Mouse (Mus musculus): ENCODE results near the gene Gm42715. TPM values are rescaled to one million over a fixed set of nuclear protein-coding genes. Genes with fewer than 3 reads are reported as not detected.
"Not testable (repeated sequence)": the region's sequence is repeated elsewhere in the genome, so short reads cannot be mapped to it uniquely, and the experiment has no call there.

The Gm42715 gene
- total RNA-seq (2015) (26.3 and 26.8 TPM in 2 replicates), total RNA-seq (2017) (4.8 and 5.9 TPM in 2 replicates)

GRCm38 (mm10) chr7:127519284-127519683 is at the start of gene Gm42715:
Gm42715 (plus strand) TSS chr7:127519584.
- ATAC-seq (replicated peaks; ENCODE audit: poor library complexity) = no peak

DNA sequence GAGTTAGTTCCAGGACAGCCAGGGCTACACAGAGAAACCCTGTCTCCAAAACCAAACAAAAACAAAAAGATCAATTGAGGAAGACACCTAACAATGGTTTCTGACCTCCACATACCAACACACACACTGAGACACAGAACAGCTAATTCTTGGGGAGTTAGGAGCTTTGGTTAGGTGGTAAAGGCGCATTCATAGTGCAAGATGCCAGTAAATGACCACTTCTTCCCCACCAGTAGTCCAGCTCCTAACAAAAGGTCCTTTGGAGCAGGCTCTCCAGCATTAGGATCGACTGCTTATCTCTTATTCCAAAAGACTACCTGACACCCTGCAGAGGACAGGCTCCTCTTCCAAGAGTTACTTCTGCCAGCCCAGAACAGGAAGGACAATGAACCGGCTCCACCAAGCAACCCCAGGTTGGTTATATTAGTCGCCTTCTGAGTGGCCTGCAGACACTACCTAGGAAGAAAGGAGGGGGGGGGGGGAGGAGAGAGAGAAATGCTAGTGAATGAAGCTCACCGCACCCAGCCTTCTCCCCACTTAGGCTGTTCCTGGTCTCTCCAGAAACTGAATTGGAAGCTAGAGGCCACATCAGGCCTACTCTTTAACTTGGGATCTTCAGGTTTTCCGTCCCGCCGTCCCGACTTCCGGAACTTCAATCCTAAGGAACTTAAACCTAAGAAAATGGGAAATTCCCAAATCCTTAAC is 49.2 kb upstream of the Gm42715 start:
- peak; percentile 12; the same call in 1 of the 2 replicates for ATAC-seq (replicated peaks; ENCODE audit: poor library complexity)

- peak; percentile 81 for ATAC-seq (replicated peaks; ENCODE audit: poor library complexity)
Measured at GRCm38 (mm10) chr7:127470743-127471645, 48.4 kb upstream of the Gm42715 start.

DNA sequence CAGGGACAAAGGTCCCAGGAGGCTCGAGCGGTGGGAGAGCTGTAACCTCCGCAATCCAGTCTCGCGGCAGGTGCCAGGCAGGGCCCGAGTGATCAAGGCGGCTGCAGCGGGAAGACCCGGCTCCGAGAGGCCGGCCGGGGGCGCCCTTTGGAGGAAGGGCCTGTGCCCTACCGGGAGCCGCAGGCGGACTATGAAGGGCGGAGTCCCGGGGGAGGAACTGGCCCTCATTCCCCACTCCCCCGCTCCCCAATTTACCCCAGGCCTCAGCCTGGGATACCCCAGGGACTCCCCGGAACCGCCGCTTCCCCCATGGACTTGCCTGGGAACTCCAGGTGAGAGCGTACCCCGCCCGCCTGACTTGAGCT is 47.8 kb upstream of the Gm42715 start:
- ATAC-seq (replicated peaks; ENCODE audit: poor library complexity) = peak; percentile 37

- no peak for ATAC-seq (replicated peaks; ENCODE audit: poor library complexity)
Measured at GRCm38 (mm10) chr7:127472060-127472459, 47.3 kb upstream of the Gm42715 start.

DNA sequence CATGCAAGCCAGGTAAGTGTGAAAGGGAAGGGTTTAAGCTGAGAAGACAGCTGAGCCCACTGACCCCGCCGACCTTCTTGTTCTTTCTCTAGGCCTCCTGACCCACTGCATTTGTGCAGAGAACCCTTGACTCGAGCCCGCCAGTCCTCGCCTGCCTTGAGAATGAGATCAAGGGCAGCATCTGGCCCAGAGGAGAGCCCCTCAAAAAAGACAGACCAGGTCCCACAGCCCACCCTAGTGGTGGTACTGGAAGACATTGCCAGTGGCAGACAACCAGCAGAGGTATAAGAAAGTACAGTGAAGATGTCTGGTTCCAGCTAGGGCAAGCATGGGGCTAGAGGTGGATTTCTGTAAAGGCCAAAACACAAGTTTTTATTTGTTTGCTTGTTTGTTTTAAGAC is 45.7 kb upstream of the Gm42715 start:
- ATAC-seq (replicated peaks; ENCODE audit: poor library complexity) = no peak

- ATAC-seq (replicated peaks; ENCODE audit: poor library complexity) = no peak
Measured at GRCm38 (mm10) chr7:127474378-127475070, 44.9 kb upstream of the Gm42715 start.

DNA sequence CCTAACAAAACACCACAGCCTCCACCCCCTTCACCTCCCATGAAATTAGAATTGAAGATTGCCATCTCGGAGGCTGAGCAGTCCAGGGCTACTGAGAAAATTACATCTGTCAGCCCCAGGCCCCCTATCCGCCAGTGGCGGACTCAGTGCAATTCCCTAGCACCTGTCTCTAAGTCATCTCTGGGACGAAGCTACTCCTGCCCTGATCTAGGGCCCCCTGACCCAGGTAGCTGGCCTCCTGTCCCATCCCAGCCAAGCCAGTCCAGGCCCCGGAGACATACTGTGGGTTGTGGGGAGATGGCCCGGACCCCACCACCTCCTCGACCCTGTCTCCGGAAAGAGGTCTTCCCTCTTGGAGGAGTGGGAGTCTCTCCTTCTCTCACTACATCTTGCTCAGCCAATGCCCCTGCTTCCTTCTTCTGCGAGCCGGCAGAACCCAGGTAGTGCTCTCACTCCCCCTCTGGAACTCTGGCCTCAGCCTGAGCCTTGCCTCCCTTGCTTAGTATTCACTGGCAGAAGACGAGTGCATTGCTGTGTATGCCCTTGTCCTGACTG is 44.1 kb upstream of the Gm42715 start:
- ATAC-seq (replicated peaks; ENCODE audit: poor library complexity) = no peak

- no peak for ATAC-seq (replicated peaks; ENCODE audit: poor library complexity)
Measured at GRCm38 (mm10) chr7:127476336-127476735, 43.0 kb upstream of the Gm42715 start.

GRCm38 (mm10) chr7:127476855-127477254 is 42.5 kb upstream of the Gm42715 start:
- ATAC-seq (replicated peaks; ENCODE audit: poor library complexity) = no peak

GRCm38 (mm10) chr7:127477687-127478634 is 41.4 kb upstream of the Gm42715 start:
- ATAC-seq (replicated peaks; ENCODE audit: poor library complexity) = peak; percentile 78

DNA sequence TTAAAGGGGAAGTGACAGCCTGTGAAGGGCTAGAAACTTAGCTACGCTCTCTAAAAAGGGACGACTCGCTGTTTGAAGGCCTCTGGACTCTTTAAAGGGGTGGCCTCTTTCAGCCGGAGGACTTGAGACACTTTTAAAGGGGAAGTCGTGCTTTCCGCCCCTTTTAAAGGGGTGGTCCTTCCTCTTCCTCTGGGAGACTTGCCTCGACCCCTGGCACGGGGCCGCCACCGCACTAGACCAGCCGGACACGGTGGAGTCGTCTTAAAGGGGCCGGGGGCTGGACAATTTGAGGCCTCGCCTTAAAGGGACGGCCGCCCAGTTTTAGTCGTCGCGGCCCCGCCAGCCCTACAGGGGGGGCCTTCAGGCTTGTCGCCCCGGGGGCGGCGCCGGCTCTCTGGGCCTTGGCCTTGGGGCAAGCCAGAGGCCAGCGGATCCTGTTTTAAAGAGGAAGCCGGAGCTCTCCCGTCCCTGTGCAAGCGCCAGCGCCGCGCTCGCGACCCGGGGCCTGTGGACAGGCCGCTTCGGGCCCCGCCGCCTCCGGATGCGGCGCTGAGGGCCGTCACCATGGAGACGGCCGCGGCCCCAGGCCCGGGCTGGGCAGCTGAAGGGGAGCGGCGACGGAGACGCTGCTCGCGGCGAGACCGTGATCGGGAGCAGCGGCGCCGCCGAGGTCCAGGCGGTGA is 40.6 kb upstream of the Gm42715 start, which contains the start of gene Fbrs:
Gene Fbrs, plus strand, starts transcription at position 565 of the 683 bp plus-strand sequence.
- peak; percentile 44 for ATAC-seq (replicated peaks; ENCODE audit: poor library complexity)

GRCm38 (mm10) chr7:127479318-127480225 is 39.8 kb upstream of the Gm42715 start:
- no peak for ATAC-seq (replicated peaks; ENCODE audit: poor library complexity)

GRCm38 (mm10) chr7:127480321-127480720 is 39.1 kb upstream of the Gm42715 start:
- ATAC-seq (replicated peaks; ENCODE audit: poor library complexity) = no peak

DNA sequence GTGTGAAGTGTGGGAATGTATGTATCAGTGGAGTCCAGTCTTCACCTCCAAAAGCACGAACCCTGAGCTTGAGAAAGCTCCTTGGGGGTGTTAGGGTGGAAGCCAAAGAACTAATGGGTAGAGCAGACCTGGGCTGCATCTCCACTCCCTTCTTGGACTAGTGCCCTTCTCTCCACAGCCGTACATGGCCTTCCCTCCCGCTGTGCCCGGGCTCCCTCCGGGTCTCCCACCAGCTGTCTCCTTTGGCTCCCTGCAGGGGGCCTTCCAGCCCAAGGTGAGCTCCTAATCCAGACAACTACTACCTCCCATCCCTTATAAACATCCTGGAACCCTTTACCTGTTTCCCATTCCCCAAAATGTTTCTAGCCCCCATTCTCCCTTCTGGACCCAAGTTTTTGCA is 34.0 kb upstream of the Gm42715 start:
- no peak for ATAC-seq (replicated peaks; ENCODE audit: poor library complexity)

- not testable (repeated sequence) for ATAC-seq (replicated peaks; ENCODE audit: poor library complexity)
Measured at GRCm38 (mm10) chr7:127488364-127488763, 31.0 kb upstream of the Gm42715 start.

- no peak for ATAC-seq (replicated peaks; ENCODE audit: poor library complexity)
Measured at GRCm38 (mm10) chr7:127489982-127490381, 29.4 kb upstream of the Gm42715 start.

DNA sequence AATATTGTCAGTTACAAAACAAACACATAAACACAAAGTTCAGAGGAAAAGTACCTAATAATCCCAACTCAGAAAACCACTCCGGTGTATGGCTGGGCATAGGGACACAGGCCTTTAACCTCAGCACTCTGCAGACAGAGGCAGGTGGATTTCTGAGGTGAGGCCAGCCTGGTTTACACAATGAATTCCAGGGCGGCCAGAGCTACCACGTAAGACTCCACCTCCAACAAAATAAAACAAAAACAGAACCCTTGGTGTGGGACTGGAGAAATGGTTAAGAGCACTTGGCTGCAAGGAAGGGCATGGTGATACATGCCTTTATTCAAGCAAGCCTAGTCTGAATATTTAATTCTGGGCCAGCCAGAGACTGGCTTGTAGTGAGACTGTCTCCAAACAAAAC is 27.5 kb upstream of the Gm42715 start:
- no peak for ATAC-seq (replicated peaks; ENCODE audit: poor library complexity)
